Mouse (Mus musculus): ENCODE measurements around the gene Fxr2.

Gene Fxr2

DNA sequence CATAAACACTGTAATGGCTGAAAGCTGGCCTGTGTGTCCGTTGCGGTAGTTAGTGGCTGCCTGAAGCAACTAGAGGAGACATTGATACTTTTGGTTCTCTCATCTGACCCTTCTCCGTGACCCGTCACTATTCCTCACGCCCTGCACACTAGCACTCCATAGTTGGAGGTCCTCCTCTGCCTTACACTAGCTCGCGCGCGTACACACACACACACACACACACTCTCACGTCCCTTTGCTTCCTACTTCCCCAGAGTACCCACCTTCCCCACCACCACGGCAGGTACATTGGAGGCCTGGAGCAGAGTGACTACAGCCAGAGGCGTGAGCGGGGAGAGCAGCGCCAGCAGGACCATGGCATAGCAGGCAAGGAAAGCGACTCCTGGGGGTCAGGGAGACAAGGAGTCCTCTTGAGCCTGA lies 24.7 kb downstream of the Fxr2 start:
- DNase-seq (ENCODE audit: low read depth, low spot score), result no peak

DNA sequence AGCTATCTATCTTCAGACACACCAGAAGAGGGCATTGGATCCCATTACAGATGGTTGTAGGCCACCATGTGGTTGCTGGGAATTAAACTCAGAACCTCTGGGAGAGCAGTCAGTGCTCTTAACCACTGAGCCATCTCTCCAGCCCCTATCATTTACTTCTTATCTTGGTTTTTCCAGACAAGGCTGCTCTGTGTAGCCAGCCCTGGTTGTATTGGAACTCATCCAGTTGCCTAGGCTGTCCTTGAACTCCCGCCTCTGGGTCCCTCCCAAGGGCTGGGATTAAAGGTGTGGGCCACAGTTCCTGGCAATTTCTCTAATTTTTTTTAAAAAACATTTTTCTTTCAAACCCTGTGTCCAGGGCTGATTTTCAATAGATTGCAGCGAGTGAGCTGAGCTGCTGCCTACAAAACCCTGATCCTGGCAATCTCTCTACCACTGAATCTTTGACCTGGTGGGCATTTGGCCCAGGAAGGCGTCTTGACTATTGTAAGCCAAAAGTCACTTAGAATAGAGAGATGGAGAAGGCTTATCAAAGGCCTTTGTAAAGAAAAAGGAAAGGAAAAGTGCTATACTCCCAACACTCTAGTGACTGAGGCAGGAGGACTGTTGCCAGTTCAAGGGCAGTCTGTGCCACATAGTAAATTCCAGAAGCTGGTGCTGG lies 28.6 kb downstream of the Fxr2 start:
- no peak for DNase-seq (ENCODE audit: low read depth, low spot score)

DNA sequence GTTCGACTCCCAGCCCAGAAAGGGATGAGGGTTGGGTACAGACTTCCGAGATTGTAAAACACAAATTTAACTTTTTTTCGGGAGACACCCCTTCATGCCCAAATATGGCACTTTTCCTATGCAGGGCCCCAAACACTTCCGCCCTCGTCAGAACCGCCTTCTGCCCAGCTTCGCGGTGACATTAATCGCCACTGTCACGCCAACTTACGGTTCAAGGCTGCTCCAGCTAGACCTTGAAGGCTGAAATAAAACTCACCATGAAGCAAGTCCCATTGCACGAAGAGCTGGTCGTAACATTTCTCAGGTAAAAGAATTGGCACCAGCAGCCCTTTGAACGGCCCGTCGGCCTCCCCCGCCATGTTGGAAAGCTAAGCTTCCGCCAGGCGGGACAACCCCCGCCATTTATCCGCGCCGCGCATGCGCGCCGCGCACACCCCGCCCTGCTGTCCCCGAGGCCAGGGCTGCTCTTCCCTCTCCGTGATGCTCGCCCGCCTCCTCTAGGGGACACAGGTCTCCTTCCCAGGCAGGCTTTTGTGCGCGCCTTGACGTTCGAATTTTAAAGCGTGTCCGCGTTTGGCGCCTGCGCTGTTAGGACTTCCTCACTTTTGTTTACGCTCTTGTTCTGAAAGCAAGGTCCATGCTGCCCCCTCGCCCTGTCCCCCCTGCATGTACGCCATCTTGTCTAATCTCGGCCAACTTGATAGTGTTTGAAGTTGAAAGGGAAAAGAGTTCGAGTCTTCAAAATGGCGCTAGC lies 29.6 kb downstream of the Fxr2 start, which contains the start of gene Mpdu1:
Mpdu1 (minus strand) TSS at position 430 of the 754 bp plus-strand sequence.
- DNase-seq (ENCODE audit: low read depth, low spot score), result peak; percentile 97

DNA sequence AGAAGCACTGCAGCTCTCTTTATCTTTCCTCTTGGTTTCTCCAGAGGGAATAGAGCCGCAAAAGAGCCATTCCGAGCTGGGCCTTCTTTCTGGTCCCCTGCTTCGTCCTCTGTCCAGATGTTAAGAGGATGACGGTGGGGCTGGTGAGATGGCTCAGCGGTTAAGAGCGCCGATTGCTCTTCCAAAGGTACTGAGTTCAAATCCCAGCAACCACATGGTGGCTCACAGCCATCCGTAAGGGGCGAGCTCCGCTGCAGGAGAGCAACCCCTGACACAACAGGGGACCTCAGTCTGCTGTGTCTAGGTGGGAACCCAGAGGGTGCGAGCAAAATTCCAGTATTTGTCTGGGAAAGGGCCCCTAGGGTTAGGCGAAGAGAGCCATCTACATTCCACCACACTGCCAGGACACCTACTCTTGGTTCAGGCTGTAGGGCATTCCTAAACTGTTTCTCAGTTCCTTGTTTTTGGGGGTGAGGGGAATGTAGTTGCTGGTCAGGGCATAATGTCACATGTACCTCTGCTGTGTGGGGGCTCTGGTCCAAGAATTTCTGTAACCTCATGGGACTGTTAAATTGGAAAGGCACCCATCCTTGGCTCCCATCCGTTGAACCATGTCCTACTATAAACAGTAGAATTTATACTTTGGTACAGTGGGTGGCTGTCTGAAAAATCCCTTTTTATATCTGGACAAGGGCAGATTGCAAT lies 30.3 kb downstream of the Fxr2 start:
- no peak for DNase-seq (ENCODE audit: low read depth, low spot score)

DNA sequence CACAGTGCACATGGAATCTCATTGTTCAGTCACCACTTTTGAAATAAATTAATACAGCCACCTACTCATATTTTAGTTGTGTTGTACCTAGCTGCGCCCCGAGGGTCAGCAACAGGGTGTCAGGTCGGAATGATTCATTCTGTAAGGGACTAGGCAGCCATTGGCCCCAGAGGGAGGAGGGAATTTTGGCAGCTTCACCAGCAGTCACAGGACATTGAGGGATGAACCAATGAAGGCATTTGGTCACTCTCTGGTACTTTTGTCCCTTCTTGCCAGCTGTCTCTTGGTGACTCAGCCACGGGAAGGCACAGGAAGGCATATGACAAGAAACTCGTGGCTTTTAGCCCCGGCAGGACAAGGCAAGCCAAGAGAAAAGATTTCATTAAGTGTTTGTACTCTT lies 31.0 kb downstream of the Fxr2 start:
- DNase-seq (ENCODE audit: low read depth, low spot score), result no peak

DNA sequence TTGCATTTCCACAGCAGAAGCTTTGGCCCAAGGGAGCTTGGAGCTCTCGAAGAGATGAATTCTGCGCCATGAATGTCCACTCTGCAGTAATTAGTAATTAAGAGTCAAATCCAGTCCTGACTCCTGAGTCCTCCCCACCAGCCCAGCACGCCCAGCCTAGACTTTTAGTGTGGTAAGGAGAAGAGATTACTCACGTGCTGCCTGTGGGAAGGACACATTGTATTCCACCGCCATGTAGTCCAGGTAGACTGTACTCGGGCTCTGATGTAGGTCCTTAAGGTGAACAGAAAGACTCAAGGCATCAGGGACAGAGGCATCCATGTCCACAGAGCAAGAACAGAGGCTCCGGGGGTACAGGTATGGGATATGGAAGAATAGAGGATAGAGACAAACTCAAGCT lies 32.1 kb downstream of the Fxr2 start:
- DNase-seq (ENCODE audit: low read depth, low spot score), result no peak

DNA sequence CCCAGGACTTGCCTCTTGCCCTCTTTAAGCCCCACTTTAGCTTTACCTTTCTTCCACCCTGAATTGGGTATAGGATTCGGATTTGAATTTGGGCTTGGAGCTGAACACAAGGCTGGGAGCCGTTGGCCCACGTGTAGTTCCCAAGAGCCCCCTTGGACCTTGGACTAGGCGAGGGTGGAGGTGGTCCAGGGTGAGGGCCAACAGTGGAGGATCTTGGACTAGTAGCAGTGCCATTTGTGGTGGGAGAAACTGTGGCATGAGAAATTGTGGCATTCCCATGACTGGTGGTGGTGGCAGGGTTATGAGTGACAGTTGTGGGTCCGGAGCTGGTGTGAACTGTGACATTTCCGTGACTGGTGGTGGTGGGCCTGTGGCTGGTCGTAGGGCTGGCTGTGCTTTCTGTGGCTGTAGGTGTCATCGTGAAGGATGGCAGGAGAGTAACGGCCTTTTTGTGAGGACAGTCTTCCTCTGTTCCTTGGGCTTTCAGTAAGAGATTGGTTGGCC lies 32.7 kb downstream of the Fxr2 start:
- no peak for DNase-seq (ENCODE audit: low read depth, low spot score)

DNA sequence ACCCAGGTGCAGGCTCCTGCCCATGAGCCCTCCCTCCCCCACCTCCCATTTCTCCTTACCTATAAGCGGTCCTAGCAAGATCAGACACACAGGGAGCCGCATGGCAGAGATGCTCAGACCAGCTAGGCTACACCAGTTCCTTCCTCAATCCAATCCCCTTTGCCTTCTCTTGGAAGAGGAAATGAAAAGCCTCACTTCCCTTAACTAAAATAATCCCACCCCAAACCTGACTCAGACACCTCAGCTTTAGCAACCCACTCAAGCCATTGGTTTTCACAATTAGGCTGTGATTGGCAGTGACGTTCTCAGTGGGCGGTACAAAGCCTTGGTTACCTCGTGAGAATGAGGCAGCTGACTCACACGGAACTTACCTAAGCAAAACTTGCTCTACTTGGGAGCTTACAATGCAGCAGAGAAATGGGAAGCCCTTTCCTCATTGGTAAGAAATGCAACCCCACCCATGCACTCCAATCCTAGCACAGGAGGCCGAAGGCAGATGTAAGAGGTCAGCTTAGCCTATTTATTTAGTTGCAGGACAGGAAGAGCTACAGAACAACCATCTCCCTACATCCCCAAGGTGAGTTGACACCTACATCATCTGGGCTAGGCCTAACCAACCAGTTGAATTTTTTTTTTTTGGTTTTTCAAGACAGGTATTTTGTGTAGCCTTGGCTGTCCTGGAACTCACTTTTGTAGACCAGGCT lies 33.3 kb downstream of the Fxr2 start, which contains the start of gene Cd68:
Cd68 (minus strand) TSS at position 193 of the 704 bp plus-strand sequence.
- DNase-seq (ENCODE audit: low read depth, low spot score), result peak; percentile 86

DNA sequence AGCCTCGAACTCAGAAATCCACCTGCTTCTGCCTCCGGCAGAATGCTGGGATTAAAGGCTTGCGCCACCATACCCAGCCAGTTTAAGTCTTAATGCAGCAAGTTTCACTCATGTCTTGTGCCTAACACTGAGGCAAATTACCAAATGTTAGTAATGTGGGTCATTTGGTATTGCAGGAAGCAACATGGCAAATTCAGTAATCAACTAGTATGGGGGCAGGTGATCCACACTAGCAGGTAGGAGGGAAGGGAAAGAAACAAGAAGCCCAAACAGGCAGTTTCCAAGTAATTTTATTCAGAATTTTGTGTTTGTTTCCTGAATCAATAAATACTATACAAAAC lies 33.8 kb downstream of the Fxr2 start:
- no peak for DNase-seq (ENCODE audit: low read depth, low spot score)

DNA sequence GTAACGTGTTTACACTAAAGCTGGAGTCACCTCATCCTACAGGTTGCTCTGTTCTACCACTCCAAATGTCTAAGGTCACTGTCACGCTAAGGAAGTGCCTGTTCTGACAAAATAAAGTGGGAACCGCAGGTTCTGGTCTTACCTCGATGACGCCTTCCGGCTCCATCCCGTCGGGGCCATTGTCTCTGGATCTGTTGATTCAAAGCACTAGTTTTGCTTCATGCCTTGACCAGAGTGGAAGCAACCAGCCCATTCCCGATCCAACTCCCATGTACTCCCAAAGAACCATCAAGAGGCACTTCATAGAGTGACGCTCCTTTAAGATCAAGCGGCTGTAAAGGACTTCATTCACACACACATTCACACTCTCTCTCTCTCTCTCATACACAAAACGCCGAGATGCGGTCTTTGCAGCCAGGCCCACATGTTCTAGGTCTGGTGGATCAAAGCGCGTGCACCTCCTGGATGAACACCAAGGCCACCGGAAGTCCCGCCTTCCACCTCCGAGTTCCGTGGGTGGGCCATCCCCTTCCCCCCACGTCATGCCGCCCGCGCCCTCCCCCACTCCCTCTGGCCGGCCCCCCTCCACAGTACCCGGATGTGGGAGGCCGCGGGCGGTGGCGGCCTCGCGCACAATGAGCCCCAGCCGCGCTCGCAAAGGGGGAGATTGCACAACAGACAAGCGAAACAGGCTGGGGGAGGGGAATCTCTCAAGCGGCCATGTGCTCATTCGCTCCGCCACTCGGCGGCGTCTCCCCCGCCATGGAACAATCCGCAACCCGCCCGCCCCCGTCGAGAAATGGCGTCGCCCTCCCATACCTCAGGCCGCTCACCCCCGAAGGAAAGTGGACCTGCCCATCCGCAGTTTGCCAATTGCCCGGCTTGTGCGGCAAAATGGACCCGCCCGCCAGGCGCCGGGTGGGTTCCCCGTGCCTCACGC lies 38.3 kb downstream of the Fxr2 start:
- DNase-seq (ENCODE audit: low read depth, low spot score), result peak; percentile 93

DNA sequence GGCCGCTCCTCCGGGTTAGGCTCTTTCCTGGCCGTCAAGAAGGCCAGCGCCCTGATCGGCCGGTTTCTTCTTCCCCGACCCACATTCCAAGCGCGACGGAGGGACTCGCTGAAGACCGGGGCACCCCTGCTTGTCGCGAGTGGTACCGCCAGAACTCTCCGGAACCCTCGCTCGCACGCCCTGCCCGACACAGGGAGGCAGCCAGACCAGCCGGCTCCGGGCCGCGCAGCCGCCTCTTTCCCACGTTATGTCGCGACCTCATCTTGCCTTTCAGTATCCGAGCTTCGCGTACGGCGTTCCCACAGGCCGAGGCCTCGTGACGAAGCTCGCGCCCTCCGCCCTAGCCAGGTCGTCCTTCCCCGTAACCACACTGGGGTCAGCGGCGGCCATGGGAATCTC lies 38.9 kb downstream of the Fxr2 start:
- no peak for DNase-seq (ENCODE audit: low read depth, low spot score)

DNA sequence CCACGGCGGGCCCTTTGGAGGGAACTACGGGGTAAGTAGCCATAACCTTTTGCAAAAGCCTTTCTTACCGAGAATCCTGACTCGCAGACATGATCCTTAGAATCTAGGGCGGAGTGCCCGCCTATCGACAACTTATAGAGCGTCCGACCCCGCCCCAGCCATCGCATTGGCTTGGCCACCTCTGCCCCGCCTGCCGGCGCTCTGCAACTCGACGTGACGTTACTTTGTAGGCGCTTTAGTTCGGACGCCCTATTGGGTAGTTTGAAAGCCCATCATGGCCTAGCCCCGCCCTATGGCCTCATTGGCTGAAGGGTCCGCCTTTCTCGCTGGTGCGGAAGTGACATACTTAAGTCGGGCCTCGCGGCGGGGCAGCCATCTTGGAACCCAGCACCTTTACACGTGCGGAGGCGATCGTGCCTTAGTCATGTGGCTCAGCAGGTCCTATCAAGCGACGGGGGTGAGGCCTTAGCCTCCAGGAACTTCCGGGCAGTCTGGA lies 39.5 kb downstream of the Fxr2 start, which contains the start of gene Eif4a1:
Eif4a1 (minus strand) TSS at position 213 of the 496 bp plus-strand sequence.
- peak; percentile 100 for DNase-seq (ENCODE audit: low read depth, low spot score)

DNA sequence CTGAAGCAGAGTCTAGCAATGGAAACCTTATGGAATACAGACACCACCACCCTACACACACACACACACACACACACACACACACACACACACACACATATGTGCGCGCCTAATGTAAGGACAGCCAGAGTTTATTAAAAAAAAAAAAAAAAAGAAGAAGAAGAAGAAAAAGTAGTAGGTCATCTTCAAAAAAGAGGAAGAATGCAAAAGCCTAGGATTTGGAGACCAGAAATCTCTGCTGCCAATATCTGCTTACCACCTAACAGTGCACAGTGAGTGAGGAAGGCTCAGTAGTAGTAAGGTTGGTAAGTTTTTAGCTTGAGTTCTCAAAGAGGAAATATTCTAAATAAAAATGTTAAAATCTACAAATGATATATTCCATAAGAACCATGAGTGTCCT lies 46.4 kb downstream of the Fxr2 start:
- no peak for DNase-seq (ENCODE audit: low read depth, low spot score)

DNA sequence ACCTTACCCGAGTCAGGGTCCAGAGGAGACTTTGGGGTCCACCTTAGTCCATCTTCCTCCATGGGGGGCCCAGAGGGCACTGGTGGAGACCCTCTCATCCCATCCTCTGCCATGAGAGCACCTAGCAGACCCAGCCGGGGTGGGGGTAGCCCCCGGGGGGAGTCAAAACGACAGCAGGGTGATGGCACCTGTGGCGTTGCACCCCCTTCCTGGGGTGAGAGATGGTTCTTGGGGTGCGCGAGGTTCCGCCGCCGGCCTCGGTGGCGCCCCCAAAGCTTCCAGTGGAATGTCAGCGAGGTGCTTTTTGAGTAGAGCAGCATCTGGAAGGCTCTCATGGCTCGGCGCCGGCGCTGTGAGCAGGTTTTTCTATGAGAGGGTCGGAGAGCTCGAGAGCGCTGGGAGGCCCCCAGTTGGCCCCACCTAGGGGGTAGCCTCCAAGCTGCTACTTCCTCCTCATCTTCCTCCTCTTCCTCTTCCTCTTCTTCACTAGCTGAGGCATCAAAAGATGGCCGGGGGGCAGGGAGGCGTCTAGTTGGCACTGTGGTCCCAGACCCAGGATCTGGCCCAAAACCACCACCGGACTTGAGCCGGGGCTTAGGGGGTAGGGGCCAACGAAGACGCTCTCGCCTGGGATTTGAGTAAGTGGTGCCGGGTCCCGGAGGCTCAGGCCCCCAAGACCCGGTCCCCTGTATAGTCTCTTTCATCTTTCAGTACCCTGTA lies 47.5 kb downstream of the Fxr2 start:
- no peak for DNase-seq (ENCODE audit: low read depth, low spot score)

DNA sequence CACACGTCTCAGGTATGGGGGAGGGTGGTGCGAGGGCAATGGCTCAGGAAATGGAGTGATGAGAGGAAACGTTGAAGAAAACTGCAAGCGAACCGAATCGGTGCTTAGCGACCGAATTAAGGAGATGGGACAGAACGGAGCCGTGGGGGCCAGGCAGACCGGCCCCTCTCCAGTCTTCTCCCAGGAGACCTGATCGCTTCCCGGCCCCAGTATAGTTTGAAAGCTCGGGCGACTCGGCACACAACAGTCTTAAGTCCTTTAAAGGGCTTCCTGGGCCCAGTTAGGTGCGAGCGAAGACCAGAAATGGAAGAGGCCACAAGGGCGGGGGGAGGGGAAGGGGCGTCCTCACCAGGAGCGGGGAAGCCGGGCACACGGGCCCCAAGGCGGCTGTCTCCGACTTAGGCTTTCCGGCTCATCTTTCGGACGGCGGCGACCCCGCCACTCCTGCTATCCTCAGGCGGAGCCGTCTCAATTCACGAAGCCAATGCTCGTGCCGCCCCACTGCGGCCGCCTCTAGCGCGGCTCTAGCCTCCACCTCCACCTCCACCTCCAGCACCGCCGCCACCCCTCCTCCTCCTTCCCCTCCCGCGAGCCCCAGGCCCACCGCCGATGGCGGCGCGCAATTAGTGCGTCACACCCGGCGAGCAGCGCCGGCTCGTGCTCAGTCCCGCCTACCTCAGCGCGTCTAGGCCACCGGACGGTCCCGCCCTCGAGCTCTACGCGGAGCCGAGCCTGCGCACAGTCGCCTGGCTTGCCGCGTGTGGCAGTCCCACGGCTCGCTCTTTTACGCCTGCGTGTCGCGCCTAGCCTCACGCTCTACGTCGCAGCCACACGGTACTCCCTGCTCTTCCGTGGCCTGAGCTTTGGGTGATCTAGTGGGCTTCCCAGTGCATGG lies 48.8 kb downstream of the Fxr2 start, which contains the start of gene Senp3:
Senp3 (minus strand) TSS at position 771 of the 895 bp plus-strand sequence.
- peak; percentile 97 for DNase-seq (ENCODE audit: low read depth, low spot score)

DNA sequence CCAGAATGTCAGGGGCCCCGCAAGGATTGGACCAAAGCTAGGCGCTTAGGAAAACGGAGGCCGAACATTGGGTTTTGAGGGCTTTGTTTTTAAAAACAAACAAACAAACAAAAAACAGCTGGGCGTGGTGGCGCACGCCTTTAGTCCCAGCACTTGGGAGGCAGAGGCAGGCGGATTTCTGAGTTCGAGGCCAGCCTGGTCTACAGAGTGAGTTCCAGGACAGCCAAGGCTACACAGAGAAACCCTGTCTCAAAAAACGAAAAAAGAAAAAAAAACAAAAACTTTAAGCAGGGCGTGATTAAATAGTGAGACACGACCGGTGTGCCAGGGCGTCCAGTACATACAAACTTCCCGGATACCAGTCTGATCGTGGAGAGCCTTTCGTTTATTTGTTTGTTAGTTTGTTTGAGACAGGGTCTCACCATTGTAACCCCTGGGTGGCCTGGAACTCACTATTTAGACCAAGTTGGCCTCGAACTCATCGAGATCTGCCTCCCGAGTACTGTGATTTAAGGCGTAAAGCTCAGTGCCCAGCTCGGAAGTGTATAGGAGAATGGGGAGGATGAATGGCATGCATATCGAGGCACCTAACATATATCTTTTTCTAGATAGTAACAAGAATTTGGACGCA lies 49.5 kb downstream of the Fxr2 start:
- DNase-seq (ENCODE audit: low read depth, low spot score), result no peak

DNA sequence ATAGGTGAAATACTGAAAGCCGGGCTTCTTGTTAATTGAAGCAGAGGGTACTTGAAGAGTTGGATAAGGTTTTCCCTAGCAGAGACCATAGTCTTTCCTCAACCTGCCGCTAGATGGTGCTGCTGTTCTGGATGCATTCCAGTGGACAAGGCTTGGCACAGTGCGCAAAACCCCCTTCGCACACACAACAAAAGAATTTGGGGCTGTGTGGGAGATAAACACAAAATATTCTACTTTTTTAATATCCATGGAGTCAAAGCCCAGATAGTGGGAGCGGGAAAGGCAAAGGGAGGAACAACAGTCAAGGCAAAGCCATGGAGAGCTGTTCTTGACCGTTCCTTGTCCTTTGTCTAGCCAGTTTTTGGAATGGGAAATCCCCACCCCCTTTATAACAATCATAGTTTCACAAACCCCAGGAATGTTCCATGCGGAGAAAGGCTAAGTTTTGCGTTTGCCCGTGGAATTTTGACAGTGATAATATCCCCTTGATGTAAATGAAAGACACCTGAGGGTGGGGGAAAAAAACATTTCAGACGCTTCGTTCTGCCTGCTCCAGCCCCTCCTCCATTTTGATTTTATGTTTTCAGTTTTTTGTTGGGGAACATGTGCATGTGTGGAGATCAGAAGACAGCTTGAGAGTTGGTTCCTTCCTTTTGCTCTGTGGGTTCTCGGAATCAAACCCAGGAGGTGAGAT lies 50.2 kb downstream of the Fxr2 start:
- peak; percentile 64 for DNase-seq (ENCODE audit: low read depth, low spot score)

Data from telencephalon, adult 2 months (tissue).